Mouse (Mus musculus): Measurements from ENCODE around the gene Rnf25. TPM values are rescaled to one million over a fixed set of nuclear protein-coding genes. Genes with fewer than 3 reads are reported as not detected.

Gene Rnf25
- polyA plus RNA-seq, 1 experiment from 2014 or later = 12.1 TPM

- H3K27ac ChIP-seq (replicated peaks) = peak overlapping the region; percentile 89
- H3K9me3 ChIP-seq (replicated peaks) = no peaks in the 10 kb centered on the region
- peak overlapping the region; percentile 97 for H3K4me2 ChIP-seq
- H3K9ac ChIP-seq = peak overlapping the region; percentile 69
- WGBS (ENCODE audit: insufficient replicate concordance) = under 1% methylated on average over 24 of the region's 24 CpGs
- H3K27me3 ChIP-seq = no peaks in the 10 kb centered on the region
- peak overlapping the region; percentile 79 for H3K4me3 ChIP-seq (replicated peaks)
- peaks cover 42% of the 10 kb centered on the region for H3K4me1 ChIP-seq (replicated peaks)
- H3K36me3 ChIP-seq (replicated peaks) = peaks cover 35% of the 10 kb centered on the region
- no peak for ATAC-seq (ENCODE audit: insufficient read depth)
Observed at GRCm38 (mm10) chr1:74587233-74587772, 13.9 kb downstream of the Rnf25 start.

DNA sequence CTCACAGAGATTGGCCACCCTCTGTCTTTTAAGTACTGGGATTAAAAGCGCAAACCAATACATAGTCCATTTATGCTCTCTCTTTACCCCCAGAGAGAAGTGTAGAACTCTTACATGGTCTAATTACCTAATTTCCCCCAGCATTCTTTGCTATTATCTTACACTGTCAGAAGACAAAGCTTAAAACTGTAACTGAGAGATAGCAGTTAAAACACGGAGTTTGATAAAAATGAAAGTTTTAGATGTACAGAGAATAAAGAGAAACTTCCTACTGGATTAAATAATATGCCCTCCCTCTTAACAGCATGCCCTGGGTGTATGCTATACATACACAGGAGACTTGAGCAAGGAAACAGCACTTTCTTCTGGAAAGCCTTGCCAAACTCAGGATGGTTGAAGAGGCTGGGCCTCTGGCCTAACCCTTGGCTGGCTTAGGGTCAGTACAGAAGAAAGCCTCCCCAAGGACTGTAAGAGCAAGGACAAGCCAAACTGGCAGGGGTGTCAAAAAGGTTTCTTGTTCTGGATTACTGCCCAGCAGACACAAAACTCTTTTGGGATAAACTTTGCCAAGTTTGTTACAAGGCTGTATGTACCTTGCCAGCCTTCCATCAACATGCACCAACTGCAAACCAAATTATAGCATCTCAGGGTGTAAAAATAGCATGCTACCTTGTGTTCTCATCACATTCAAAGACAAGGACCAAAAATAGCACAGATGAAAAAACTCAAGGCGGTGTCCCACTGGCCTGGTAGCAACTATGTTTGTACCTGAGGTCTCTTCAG is 16.4 kb downstream of the Rnf25 start:
- no peak overlapping the region for H3K4me3 ChIP-seq (replicated peaks)
- H3K27ac ChIP-seq (replicated peaks) = peak overlapping the region; percentile 15; the same call in 1 of the 2 replicates
- peaks cover 42% of the 10 kb centered on the region for H3K4me1 ChIP-seq (replicated peaks)
- H3K9me3 ChIP-seq (replicated peaks) = no peaks in the 10 kb centered on the region
- H3K4me2 ChIP-seq = no peak overlapping the region
- H3K9ac ChIP-seq = no peak overlapping the region
- ATAC-seq (ENCODE audit: insufficient read depth) = no peak
- WGBS (ENCODE audit: insufficient replicate concordance) = 65% methylated on average over 3 of the region's 3 CpGs
- no peaks in the 10 kb centered on the region for H3K27me3 ChIP-seq
- H3K36me3 ChIP-seq (replicated peaks) = peaks cover 20% of the 10 kb centered on the region

DNA sequence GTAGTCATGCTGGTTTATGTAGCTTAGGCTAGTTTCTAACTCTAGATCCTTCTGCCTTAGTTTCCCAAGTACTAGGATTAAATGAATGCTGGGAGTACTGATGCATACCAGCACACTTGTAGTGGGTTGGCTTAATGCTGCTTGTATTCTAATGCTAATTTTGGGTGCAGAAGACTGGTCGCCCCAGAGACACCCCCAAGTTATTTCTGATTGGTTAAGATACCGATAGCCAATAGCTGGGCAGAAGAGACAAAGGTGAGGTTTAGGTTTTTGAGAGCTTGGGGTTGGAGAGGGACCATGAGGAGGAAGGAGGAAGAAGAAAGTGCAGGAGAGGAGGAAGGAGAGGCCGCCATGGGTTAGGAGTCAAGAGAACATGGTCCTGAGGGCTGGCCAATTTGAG is 18.6 kb downstream of the Rnf25 start:
- Histone ChIP-seq H3K4me2 (no peak overlapping the region), H3K27me3 (no peaks in the 10 kb centered on the region), H3K4me3 (replicated peaks) (no peak overlapping the region), H3K27ac (replicated peaks) (no peak overlapping the region), H3K9me3 (replicated peaks) (no peaks in the 10 kb centered on the region), H3K36me3 (replicated peaks) (peaks cover 35% of the 10 kb centered on the region), H3K4me1 (replicated peaks) (peaks cover 29% of the 10 kb centered on the region), H3K9ac (no peak overlapping the region)
- ATAC-seq (ENCODE audit: insufficient read depth) = no peak
- WGBS (ENCODE audit: insufficient replicate concordance) = 70% methylated on average over 3 of the region's 3 CpGs

GRCm38 (mm10) chr1:74569739-74570719 is 31.2 kb downstream of the Rnf25 start:
- WGBS (ENCODE audit: insufficient replicate concordance) = 82% methylated on average over 29 of the region's 29 CpGs
- no peaks in the 10 kb centered on the region for H3K27me3 ChIP-seq
- H3K9me3 ChIP-seq (replicated peaks) = no peaks in the 10 kb centered on the region
- peaks cover 87% of the 10 kb centered on the region for H3K36me3 ChIP-seq (replicated peaks)
- H3K27ac ChIP-seq (replicated peaks) = no peak overlapping the region
- H3K4me3 ChIP-seq (replicated peaks) = no peak overlapping the region
- H3K4me2 ChIP-seq = no peak overlapping the region
- H3K9ac ChIP-seq = no peak overlapping the region
- H3K4me1 ChIP-seq (replicated peaks) = no peaks in the 10 kb centered on the region
- ATAC-seq (ENCODE audit: insufficient read depth) = no peak

- 65% methylated on average over 6 of the region's 6 CpGs for WGBS (ENCODE audit: insufficient replicate concordance)
- H3K36me3 ChIP-seq (replicated peaks) = peaks cover 54% of the 10 kb centered on the region
- H3K27me3 ChIP-seq = no peaks in the 10 kb centered on the region
Observed at GRCm38 (mm10) chr1:74565834-74566233, 35.4 kb downstream of the Rnf25 start.

GRCm38 (mm10) chr1:74559061-74559460 is 42.1 kb downstream of the Rnf25 start:
- no peak overlapping the region for H3K9ac ChIP-seq
- H3K9me3 ChIP-seq (replicated peaks) = no peaks in the 10 kb centered on the region
- H3K4me1 ChIP-seq (replicated peaks) = no peaks in the 10 kb centered on the region
- no peaks in the 10 kb centered on the region for H3K27me3 ChIP-seq
- no peaks in the 10 kb centered on the region for H3K36me3 ChIP-seq (replicated peaks)
- no peak overlapping the region for H3K4me3 ChIP-seq (replicated peaks)
- H3K27ac ChIP-seq (replicated peaks) = no peak overlapping the region
- H3K4me2 ChIP-seq = no peak overlapping the region
- no peak for ATAC-seq (ENCODE audit: insufficient read depth)
- whole genome bisulfite sequencing (ENCODE audit: insufficient replicate concordance) = 53% methylated on average over 5 of the region's 5 CpGs

More at GRCm38 (mm10) chr1:74565834-74566233, 35.4 kb downstream of the Rnf25 start:
- ATAC-seq (ENCODE audit: insufficient read depth) = no peak
- Histone ChIP-seq H3K27ac (replicated peaks) (no peak overlapping the region), H3K4me3 (replicated peaks) (no peak overlapping the region), H3K4me1 (replicated peaks) (no peaks in the 10 kb centered on the region), H3K4me2 (no peak overlapping the region), H3K9ac (no peak overlapping the region), H3K9me3 (replicated peaks) (no peaks in the 10 kb centered on the region)

GRCm38 (mm10) chr1:74544184-74544583 is 57.0 kb downstream of the Rnf25 start, which contains the start of gene Usp37:
Gene Usp37 (minus strand): TSS chr1:74544284.
- H3K4me1 ChIP-seq (replicated peaks) = no peaks in the 10 kb centered on the region
- H3K27me3 ChIP-seq = peaks cover 31% of the 10 kb centered on the region; the same call in 1 of the 2 replicates
- ATAC-seq (ENCODE audit: insufficient read depth) = no peak
- no peak within 1 kb of the TSS for H3K4me2 ChIP-seq
- no peak within 1 kb of the TSS for H3K9ac ChIP-seq
- WGBS (ENCODE audit: insufficient replicate concordance) = 60% methylated on average over 4 of the region's 4 CpGs
- no peak within 1 kb of the TSS for H3K4me3 ChIP-seq (replicated peaks)
- H3K9me3 ChIP-seq (replicated peaks) = no peaks in the 10 kb centered on the region
- no peaks in the 10 kb centered on the region for H3K36me3 ChIP-seq (replicated peaks)
- no peak within 1 kb of the TSS for H3K27ac ChIP-seq (replicated peaks)

Small RNA genes lying within 50 kb of the gene (microRNA-seq; reads per million reads assigned to microRNA genes)
- not detected for gene Gm25035

Other genes with a start within 250 kb of the Rnf25 start
- 0.06 TPM in 1 of 2 replicates, not detected in the other for gene Catip, start 239.3 kb downstream of the Rnf25 start, polyA plus RNA-seq (2015; fragmentation: Nextera tagmentation; extraction: Ambion mirVana)
- 14.0 and 17.0 TPM in 2 replicates for gene Slc11a1, start 226.2 kb downstream of the Rnf25 start, polyA plus RNA-seq (2015; fragmentation: Nextera tagmentation; extraction: Ambion mirVana)
- gene Ctdsp1, start 209.9 kb downstream of the Rnf25 start, polyA plus RNA-seq (2015; fragmentation: Nextera tagmentation; extraction: Ambion mirVana) = 44.8 and 48.4 TPM in 2 replicates
- gene Vil1, start 192.0 kb downstream of the Rnf25 start, polyA plus RNA-seq (2015; fragmentation: Nextera tagmentation; extraction: Ambion mirVana) = 0.76 and 0.99 TPM in 2 replicates
- gene Cnot9, start 95.3 kb downstream of the Rnf25 start, polyA plus RNA-seq (2015; fragmentation: Nextera tagmentation; extraction: Ambion mirVana) = 30.3 and 31.4 TPM in 2 replicates
- 0.17 and 0.26 TPM in 2 replicates for gene Plcd4, start 58.5 kb downstream of the Rnf25 start, polyA plus RNA-seq (2015; fragmentation: Nextera tagmentation; extraction: Ambion mirVana)
- gene Usp37, start 57.1 kb downstream of the Rnf25 start, polyA plus RNA-seq (2015; fragmentation: Nextera tagmentation; extraction: Ambion mirVana) = 11.7 and 12.0 TPM in 2 replicates
- 1.9 and 2.0 TPM in 2 replicates for gene Zfp142, start 13.2 kb downstream of the Rnf25 start, polyA plus RNA-seq (2015; fragmentation: Nextera tagmentation; extraction: Ambion mirVana)
- gene Bcs1l, start 13.1 kb downstream of the Rnf25 start, polyA plus RNA-seq (2015; fragmentation: Nextera tagmentation; extraction: Ambion mirVana) = 9.0 and 9.4 TPM in 2 replicates
- 0.21 and 0.24 TPM in 2 replicates for gene Stk36, start within 50 bp of the Rnf25 start, polyA plus RNA-seq (2015; fragmentation: Nextera tagmentation; extraction: Ambion mirVana)
- 3.7 and 4.5 TPM in 2 replicates for gene Ttll4, start 60.3 kb upstream of the Rnf25 start, polyA plus RNA-seq (2015; fragmentation: Nextera tagmentation; extraction: Ambion mirVana)
- gene Cyp27a1, start 112.2 kb upstream of the Rnf25 start, polyA plus RNA-seq (2015; fragmentation: Nextera tagmentation; extraction: Ambion mirVana) = 5.8 TPM in 2 replicates
- gene Prkag3, start 147.8 kb upstream of the Rnf25 start, polyA plus RNA-seq (2015; fragmentation: Nextera tagmentation; extraction: Ambion mirVana) = 0.05 and 0.20 TPM in 2 replicates
- gene Wnt6, start 170.5 kb upstream of the Rnf25 start, polyA plus RNA-seq (2015; fragmentation: Nextera tagmentation; extraction: Ambion mirVana) = 0.09 TPM in 1 of 2 replicates, not detected in the other
- gene Wnt10a, start 190.1 kb upstream of the Rnf25 start, polyA plus RNA-seq (2015; fragmentation: Nextera tagmentation; extraction: Ambion mirVana) = not detected in 2 replicates